28 mouse cellular contexts compared by ENCODE assay signal in genomic region chr10:112468689-112469384, GRCm38 (mm10).
DNase-seq lines count a peak whose midpoint lies in the region; ATAC-seq and TF ChIP-seq lines count a peak whose summit lies in the region.
"Had no signal": no experiment of that assay in that cellular context is flagged by ENCODE, and none has a peak within 500 bp of the region (broad histone marks: within the 10 kb centered on the region; RNA-seq: fewer than 3 reads in every experiment).

No protein-coding gene starts in this region.

- H3K27me3 ChIP-seq in CH12.LX (replicated peaks), result no peaks in the 10 kb centered on the region
- H3K27me3 ChIP-seq in midbrain, postnatal 0 days (ENCODE audit: insufficient read depth, low read length), result no peaks in the 10 kb centered on the region
- H3K27me3 ChIP-seq: embryonic facial prominence, embryonic 13.5 days; forebrain, embryonic 12.5 days; limb, embryonic 15.5 days; neural tube, embryonic 13.5 days had no signal

- H3K9ac ChIP-seq in CH12.LX (ENCODE audit: insufficient read depth, low read depth), result no peak overlapping the region
- H3K9ac ChIP-seq in midbrain, postnatal 0 days (replicated peaks; ENCODE audit: low read length, poor library complexity, severe bottlenecking), result no peak overlapping the region
- H3K9ac ChIP-seq: embryonic facial prominence, embryonic 13.5 days; forebrain, embryonic 12.5 days; limb, embryonic 15.5 days; liver, embryonic 14.5 days; lung, embryonic 14.5 days; neural tube, embryonic 13.5 days had no signal

- peaks cover 2 to 8% of the 10 kb centered on the region in 2 experiments; a peak in 2 of 4 replicates for H3K4me1 ChIP-seq in CH12.LX (ENCODE audit: control insufficient read depth in 1 of 2, insufficient read depth in 2 of 2)
- no peaks in the 10 kb centered on the region for H3K4me1 ChIP-seq in midbrain, postnatal 0 days (ENCODE audit: insufficient read depth, low read length)
- H3K4me1 ChIP-seq: embryonic facial prominence, embryonic 13.5 days; forebrain, embryonic 12.5 days; limb, embryonic 15.5 days; neural tube, embryonic 13.5 days had no signal

- WGBS in midbrain, postnatal 0 days, result 88% methylated on average over 6 of the region's 6 CpGs

- H3K9me3 ChIP-seq in CH12.LX (replicated peaks; ENCODE audit: low read length), result no peaks in the 10 kb centered on the region
- H3K9me3 ChIP-seq in midbrain, postnatal 0 days (ENCODE audit: low read length), result no peaks in the 10 kb centered on the region
- H3K9me3 ChIP-seq: embryonic facial prominence, embryonic 13.5 days; forebrain, embryonic 12.5 days; limb, embryonic 15.5 days; neural tube, embryonic 13.5 days had no signal

- H3K36me3 ChIP-seq in CH12.LX (replicated peaks in 1 of 2; ENCODE audit: control insufficient read depth in 1 of 2, insufficient read depth in 1 of 2, low read length in 1 of 2), result no peaks in the 10 kb centered on the region
- no peaks in the 10 kb centered on the region for H3K36me3 ChIP-seq in midbrain, postnatal 0 days (ENCODE audit: insufficient read depth, low read length)
- H3K36me3 ChIP-seq: embryonic facial prominence, embryonic 13.5 days; forebrain, embryonic 12.5 days; limb, embryonic 15.5 days; neural tube, embryonic 13.5 days had no signal

- H3K4me3 ChIP-seq in CH12.LX (replicated peaks in 1 of 3; ENCODE audit: low read depth in 2 of 3, low read length in 2 of 3, poor library complexity in 1 of 3), result no peak overlapping the region
- H3K4me3 ChIP-seq in midbrain, postnatal 0 days (ENCODE audit: low read depth, low read length), result no peak overlapping the region
- H3K4me3 ChIP-seq: embryonic facial prominence, embryonic 13.5 days; erythroblast, embryonic 14.5 days; forebrain, embryonic 12.5 days; limb, embryonic 15.5 days; myocyte; neural tube, embryonic 13.5 days had no signal

- TF ChIP-seq CTCF in CH12.LX (conservative IDR thresholded peaks at IDR 0.05 in 1 of 2, IDR thresholded peaks at IDR 0.05 in 1 of 2; ENCODE audit: low read depth in 2 of 2, low read length in 2 of 2), result no peak
- no peak for TF ChIP-seq CTCF in midbrain, postnatal 0 days (IDR thresholded peaks at IDR 0.05)

- DNase-seq in layer of hippocampus, adult 18-20 months (ENCODE audit: low spot score in 2 of 2), result peak; percentile 45 to 68
- no peak for DNase-seq in layer of hippocampus, postnatal 25 days (ENCODE audit: extremely low spot score in 1 of 2, low spot score in 1 of 2)
- DNase-seq in CH12.LX (ENCODE audit: extremely low read depth), result peak; percentile 52
- peak; percentile 11 to 13 for DNase-seq in frontal cortex, postnatal 14 days (ENCODE audit: low spot score in 2 of 2)
- peak; percentile 9 to 32 for DNase-seq in layer of hippocampus, postnatal 14 days (ENCODE audit: low spot score in 2 of 2)
- no peak for DNase-seq in midbrain, postnatal 0 days (ENCODE audit: low spot score)
- no peak for DNase-seq in cerebellum, adult 11 months
- DNase-seq: adrenal gland, postnatal 25 days; cerebellum, adult 11-12 months; cerebellum, postnatal 10 days; gastrocnemius, postnatal 14 days; heart, adult 11 months; kidney, postnatal 25 days; lung, embryonic 14.5 days; midbrain, embryonic 14.5 days; retina, postnatal 1 day; thymus, postnatal 14 days had no signal

- peak; percentile 40; the same call in 1 of the 2 replicates for TF ChIP-seq EP300 in CH12.LX (IDR thresholded peaks at IDR 0.05; ENCODE audit: low read length)

- in situ Hi-C loops in CH12.LX (cut with MboI; ENCODE audit: low pct_ligation_motif_present, low pct_unique_long_range_greater_than_20kb, low sequenced_read_pairs), result no loop called here

- no peak for TF ChIP-seq RAD21 in CH12.LX (IDR thresholded peaks at IDR 0.05; ENCODE audit: low read depth, low read length)

- no peak for TF ChIP-seq POLR2A in CH12.LX (IDR thresholded peaks at IDR 0.05; ENCODE audit: low read depth, low read length)

- no peak overlapping the region for H3K4me2 ChIP-seq in CH12.LX (ENCODE audit: insufficient read depth, low read depth, poor library complexity, severe bottlenecking)
- no peak overlapping the region for H3K4me2 ChIP-seq in midbrain, postnatal 0 days (ENCODE audit: low read depth, low read length, poor library complexity, severe bottlenecking)
- H3K4me2 ChIP-seq: embryonic facial prominence, embryonic 13.5 days; forebrain, embryonic 12.5 days; heart, embryonic 11.5 days; limb, embryonic 15.5 days; lung, embryonic 14.5 days; neural tube, embryonic 13.5 days had no signal

- H3K27ac ChIP-seq in CH12.LX (ENCODE audit: insufficient read depth, low read depth), result no peak overlapping the region
- H3K27ac ChIP-seq in midbrain, postnatal 0 days (ENCODE audit: low read depth, low read length), result no peak overlapping the region
- H3K27ac ChIP-seq: embryonic facial prominence, embryonic 13.5 days; forebrain, embryonic 12.5 days; hindbrain, postnatal 0 days; limb, embryonic 15.5 days; liver, embryonic 14.5 days; neural tube, embryonic 13.5 days had no signal

- no peak for ATAC-seq in midbrain, postnatal 0 days (ENCODE audit: low FRiP score)
- ATAC-seq: CD4-positive, CD25-positive, alpha-beta regulatory T cell, adult 4 months; hindbrain, postnatal 0 days; intestine, embryonic 16.5 days had no signal

- H3K79me2 ChIP-seq in CH12.LX (replicated peaks; ENCODE audit: control insufficient read depth, extremely low read depth, insufficient read depth, poor library complexity, severe bottlenecking), result no peaks in the 10 kb centered on the region

- dilution Hi-C loops in CH12.LX (cut with MboI; ENCODE audit: extremely low pct_ligation_motif_present, extremely low pct_unique_long_range_greater_than_20kb, low sequenced_read_pairs), result no loop called here

TF ChIP-seq in CH12.LX, 34 proteins besides CTCF, POLR2A, EP300 and RAD21:
- TF ChIP-seq SMC3 (IDR thresholded peaks at IDR 0.05; ENCODE audit: low read depth, low read length) (no peak), ETS1 (conservative IDR thresholded peaks at IDR 0.05; ENCODE audit: low read depth, low read length) (0 out of 2 replicates have a peak, but pooled peaks have one; percentile 28), KAT2A (IDR thresholded peaks at IDR 0.05; ENCODE audit: insufficient replicate concordance, low read length) (no peak), MEF2A (IDR thresholded peaks at IDR 0.05; ENCODE audit: borderline replicate concordance, low read depth, low read length) (peak; percentile 94)

Comparison
In these comparisons a context has a peak if more than half of its experiments do, and no peak if none do; other contexts are left out.
1. DNase-seq: peak in layer of hippocampus, adult 18-20 months (2 of 2), CH12.LX (single experiment), frontal cortex, postnatal 14 days (2 of 2) and layer of hippocampus, postnatal 14 days (2 of 2); none in layer of hippocampus, postnatal 25 days (0 of 2), midbrain, postnatal 0 days (single experiment) and cerebellum, adult 11 months (single experiment).